Mouse (Mus musculus) ovary, postnatal 36 days (tissue): Measurements from ENCODE around the gene Sec61a2.

Experiments
- DNase-seq: peaks from one replicate; pipeline ENCODE4 v3.0.0; 2022; ENCODE audit warnings: low spot score, mixed read lengths

Gene Sec61a2

DNA sequence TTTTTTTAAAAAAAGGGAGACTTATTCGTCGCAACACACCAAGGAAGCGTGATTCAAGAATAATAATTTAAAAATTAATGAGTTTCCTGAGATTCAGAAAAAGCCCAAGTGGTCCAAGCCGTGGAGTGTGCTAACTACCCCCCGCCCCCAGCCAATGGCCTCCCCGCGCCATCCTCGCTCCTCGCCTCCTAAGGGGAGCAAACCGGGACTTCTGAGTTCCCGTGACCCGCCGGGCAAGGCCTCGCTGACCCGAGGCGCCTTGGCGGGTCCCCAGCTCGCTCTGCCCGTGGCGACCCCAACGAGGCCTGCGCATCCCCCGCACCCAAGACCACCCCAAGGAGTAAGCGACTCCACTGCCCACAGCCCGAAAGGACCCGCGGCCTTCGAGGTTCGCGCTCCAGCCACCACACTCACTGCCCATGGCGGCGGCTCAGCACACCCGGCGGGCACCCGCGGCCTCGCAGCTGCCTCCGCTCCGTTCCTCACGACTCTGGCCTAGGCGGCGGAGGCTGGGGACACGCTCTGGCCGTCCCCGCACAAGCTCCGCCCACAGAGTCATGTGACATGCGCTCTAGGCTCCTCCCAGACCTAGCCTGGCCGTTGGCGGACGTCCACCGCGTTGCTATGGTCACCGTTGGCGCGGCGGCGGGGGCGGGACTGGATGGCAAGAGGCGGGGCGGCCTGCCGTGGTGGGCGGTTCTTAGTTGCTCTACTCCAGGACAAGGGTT, at the start of gene Sec61a2:
Gene Sec61a2 (minus strand): TSS at position 590 of the 728 bp plus-strand sequence.
- peak; percentile 100 for DNase-seq

DNA sequence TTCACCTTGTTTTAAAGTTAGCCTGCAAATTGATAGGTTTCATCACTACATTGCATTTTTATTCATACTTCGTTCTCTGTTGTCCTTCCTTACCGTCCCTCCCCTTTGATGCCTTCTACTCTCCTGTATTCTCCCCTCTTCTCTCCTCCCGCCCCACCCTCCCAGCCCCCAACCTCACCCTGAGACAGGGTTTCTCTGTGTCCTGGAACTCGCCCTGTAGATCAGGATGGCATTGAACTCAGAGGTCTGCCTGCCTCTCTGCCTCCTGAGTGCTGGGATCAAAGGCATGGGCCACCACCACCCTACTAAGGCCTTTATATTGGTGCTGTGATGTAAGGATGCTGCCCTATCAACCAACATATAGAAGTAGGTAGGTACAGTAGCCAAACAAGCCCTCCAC, 47.8 kb upstream of the Sec61a2 start:
- no peak for DNase-seq

DNA sequence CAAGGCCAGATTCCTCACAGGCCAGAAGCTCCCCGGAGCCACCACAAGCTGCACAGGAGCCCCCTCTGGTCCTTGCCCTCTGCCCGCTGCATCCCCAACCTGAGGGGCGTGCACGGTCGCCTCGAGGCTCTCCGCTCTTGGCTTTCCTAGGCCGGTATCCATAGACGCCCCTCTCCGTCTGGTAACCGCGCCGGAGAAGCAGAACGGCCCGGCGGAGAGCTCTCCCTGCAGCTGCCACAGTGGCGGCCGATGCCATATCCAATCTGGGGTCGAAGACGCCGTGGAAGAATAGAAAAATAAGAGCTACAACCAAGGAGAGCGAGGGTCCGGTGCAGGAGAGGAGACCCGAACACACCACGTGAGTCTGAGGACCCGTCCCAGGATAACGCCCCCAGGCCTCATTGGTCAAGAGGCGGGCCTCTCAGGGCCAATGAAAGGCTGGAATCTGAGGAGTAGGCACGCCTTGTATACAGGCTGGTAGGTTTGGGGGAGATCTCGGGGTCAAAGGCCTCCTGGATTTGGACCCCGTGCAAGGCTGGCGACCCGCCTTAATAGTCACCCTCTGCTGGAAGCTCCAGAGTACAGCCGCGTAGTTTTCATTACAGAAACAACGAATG, 47.3 kb upstream of the Sec61a2 start, which contains the start of gene Dhtkd1:
Gene Dhtkd1 (minus strand): TSS at position 377 of the 617 bp plus-strand sequence.
- peak; percentile 65 for DNase-seq

DNA sequence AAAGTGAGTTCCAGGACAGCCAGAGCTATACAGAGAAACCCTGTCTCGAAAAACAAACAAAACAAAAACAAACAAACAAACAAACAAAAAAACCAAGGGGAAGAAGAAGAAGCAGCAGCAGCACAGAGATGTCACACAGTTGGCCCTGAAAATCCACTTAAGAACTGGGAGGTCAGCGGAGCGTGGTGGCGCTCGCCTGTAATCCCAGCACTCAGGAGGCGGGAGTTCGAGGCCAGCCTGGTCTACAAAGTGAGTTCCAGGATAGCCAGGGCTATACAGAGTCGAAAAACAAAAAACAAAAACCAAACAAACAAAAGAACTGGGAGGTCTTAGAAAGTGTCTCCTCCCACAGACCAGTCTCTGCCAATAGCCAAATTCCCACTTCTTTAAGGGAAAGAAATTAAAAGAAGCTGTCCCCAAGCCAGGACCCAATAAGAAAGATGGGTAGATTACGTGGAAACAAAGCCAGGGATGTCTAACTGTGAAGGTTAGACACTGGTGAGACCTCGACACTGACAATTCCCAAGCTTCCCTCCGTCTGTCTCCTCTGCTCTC, 46.7 kb upstream of the Sec61a2 start:
- DNase-seq, result no peak

DNA sequence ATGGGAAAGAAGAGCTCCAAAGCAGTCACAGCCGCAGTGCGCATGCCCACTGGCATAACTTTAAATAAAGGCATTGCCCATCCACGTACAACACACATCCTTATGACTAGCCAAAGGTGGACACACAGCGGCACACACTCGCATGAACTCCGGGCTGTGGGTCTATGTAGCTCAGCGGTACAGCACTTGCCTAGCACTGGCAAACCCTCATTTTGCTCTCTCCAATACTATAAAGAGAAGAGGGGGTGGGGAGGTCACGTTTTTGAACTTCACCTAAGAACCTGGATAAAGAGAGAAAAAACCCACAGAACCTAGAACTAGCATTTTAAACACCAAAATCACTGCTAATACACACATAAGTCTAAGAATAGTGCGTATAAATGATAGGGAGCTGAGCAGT, 45.7 kb upstream of the Sec61a2 start:
- no peak for DNase-seq

GRCm38 (mm10) chr2:5939911-5940310, 44.7 kb upstream of the Sec61a2 start:
- DNase-seq, result no peak

DNA sequence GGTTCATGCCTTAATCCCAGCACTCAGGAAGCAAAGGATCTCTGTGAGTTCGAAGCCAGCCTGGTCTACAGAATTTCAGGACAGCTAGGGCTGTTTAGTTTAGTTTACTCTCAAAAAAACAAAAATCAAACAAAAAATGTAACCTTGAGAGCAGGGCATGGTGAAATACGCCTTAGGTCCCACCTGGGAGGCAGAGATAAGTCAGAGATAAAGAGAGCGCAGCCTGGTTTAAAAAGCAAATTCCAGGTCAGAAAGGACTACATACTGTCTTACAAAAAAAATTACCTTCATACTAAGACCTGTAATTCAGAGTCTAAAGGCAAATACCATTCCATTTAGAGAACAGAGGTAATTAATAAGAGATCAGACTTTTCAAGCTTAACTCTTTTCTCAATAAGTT, 44.1 kb upstream of the Sec61a2 start:
- no peak for DNase-seq

DNA sequence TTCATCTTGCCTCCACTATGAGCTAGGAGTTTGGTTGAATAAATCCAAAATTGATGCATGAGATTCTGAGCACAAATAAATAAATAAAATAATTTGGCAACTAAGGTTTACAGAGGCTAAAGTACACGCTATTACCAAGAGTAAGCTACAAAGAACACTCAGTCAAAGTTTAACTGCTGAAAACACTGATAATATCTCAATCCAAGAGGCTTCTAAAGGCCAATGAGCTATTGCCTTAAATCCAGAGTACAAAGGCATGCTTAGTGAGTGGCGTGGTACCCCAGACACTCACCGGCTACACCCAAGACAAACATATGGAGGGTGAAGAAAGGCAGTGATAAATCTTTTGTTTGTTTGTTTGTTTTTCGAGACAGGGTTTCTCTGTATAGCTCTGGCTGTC, 41.3 kb upstream of the Sec61a2 start:
- DNase-seq, result no peak

DNA sequence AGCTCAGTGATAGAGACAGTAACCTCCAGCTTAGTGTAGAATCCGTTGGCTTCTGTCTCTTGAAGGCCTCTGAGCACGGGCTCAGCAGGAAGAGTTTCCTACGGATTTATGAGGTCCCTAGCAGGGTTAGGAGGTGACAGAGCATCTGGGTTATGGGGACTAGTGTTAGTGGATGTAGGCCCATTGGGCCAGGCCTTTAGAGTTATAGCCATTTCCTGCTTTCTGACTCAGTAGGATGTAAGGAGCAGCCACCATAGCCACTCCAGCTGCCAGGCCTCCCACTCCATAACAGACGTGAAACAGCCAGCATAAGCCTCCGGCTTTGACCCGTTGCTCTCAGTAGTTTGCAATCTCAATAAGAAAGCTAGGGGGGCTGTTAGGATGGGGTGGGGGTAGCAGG, 40.8 kb upstream of the Sec61a2 start:
- no peak for DNase-seq

DNA sequence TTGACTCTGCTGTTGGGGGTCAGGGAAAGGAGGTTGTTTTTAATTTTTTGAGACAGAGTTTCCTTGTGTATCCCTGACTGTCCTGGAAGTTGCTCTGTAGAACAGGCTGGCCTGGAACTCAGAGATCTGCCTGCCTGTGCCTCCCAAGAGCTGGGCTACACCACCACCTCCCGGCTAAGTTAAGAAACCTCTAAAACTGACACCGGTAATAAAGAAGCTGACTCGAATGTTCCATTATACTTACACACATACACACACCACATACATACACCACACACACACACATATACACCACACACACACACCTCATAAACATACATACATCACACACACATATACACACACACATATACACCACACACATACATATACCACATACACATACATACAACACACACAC, 39.7 kb upstream of the Sec61a2 start:
- no peak for DNase-seq

GRCm38 (mm10) chr2:5931938-5932337, 36.7 kb upstream of the Sec61a2 start:
- DNase-seq, result no peak

- DNase-seq, result no peak
These were observed 35.2 kb upstream of the Sec61a2 start for GRCm38 (mm10) chr2:5930291-5931054.

GRCm38 (mm10) chr2:5929793-5930192, 34.6 kb upstream of the Sec61a2 start:
- DNase-seq, result no peak

- DNase-seq, result peak; percentile 34
These were observed 32.2 kb upstream of the Sec61a2 start for GRCm38 (mm10) chr2:5927481-5927880.

GRCm38 (mm10) chr2:5923786-5924185, 28.6 kb upstream of the Sec61a2 start:
- no peak for DNase-seq

- DNase-seq, result no peak
These were observed 27.6 kb upstream of the Sec61a2 start for GRCm38 (mm10) chr2:5922823-5923222.

- no peak for DNase-seq
These were observed 16.2 kb upstream of the Sec61a2 start for GRCm38 (mm10) chr2:5911282-5911965.

DNA sequence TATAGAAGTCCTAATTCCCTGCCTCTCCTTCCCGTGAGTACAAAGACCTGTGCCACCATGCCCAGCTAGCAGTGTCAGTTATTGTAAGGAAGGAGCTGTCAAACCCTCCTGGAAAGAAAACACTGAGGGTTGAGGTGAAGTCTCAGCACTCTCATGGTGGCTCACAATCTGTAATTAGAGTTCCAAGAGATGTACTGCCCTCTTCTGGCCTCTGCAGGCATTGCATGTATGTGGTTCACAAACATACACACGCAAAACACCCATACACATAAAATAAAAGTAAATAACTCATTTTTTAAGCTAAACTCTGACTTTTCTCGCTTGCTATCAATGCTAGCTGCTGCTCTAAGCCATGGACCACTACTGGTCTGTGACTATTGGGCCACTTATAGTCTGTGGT, 11.4 kb upstream of the Sec61a2 start:
- DNase-seq, result no peak

- DNase-seq, result no peak
These were observed 10.9 kb upstream of the Sec61a2 start for GRCm38 (mm10) chr2:5906092-5906491.

DNA sequence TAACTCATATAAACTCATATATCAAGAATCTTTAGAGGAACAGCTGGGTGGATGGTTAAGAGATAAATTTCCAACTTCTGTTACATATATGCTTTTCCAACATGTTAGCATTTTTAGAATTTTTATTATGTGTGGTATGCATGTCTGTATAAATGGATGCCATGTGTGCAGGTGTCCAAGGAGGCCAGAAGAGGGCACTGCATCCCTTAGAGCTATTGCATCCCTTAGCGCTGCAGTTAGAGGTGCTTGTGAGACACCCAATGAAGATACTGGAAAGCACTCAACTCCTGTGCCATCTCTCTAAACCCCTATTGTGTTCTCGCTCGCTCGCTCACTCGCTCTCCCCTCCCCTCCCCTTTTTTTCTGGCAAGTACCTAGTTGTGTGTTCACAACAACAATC, 4.9 kb upstream of the Sec61a2 start:
- no peak for DNase-seq

DNA sequence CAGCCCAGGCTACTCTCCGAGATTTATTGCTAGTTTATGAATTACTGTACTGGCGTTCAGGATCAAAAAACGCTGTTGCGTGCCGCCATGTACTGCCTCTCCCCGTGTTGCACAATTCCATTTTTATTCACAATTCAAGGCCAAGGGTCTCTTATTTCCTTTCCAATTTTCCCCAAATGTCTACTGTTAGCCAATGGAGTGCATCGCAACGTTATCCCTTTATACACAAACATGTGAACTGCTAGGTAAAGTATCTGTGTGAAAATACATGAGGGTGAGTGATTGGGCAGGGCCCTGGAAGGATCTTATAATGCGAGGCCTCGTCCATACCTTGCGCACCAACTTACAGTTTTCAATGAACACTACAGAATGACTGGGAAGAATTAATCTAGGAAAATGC, 936 bp downstream of the Sec61a2 start:
- DNase-seq, result no peak

GRCm38 (mm10) chr2:5889412-5889811, 5.8 kb downstream of the Sec61a2 start:
- no peak for DNase-seq
